Mouse (Mus musculus) adrenal gland, postnatal 10 days (tissue): ENCODE results near the gene Wdr48. TPM values are rescaled to one million over a fixed set of nuclear protein-coding genes. Genes with fewer than 3 reads are reported as not detected.

Source experiments
- DNase-seq: peaks from one replicate; pipeline ENCODE4 v3.0.0; 2021; ENCODE audit warnings: mixed read lengths
- total RNA-seq, 2 experiments: library from RNA; stranded (reverse); gene quantifications; 2 replicates each; pipeline ENCODE4 v1.2.3; 2021

Gene Wdr48
- total RNA-seq, 2 experiments from 2014 or later: 35.6 to 48.6 TPM

- peak; percentile 82 for DNase-seq
Measured at GRCm38 (mm10) chr9:119970221-119970620, 75.5 kb downstream of the Wdr48 start.

GRCm38 (mm10) chr9:119970763-119971656 lies 76.3 kb downstream of the Wdr48 start:
- peak; percentile 61 for DNase-seq

- DNase-seq: no peak
Measured at GRCm38 (mm10) chr9:119972166-119972565, 77.5 kb downstream of the Wdr48 start.

- DNase-seq: peak; percentile 49
Measured at GRCm38 (mm10) chr9:119972582-119972981, 77.9 kb downstream of the Wdr48 start.

GRCm38 (mm10) chr9:119973281-119973680 lies 78.6 kb downstream of the Wdr48 start:
- DNase-seq: no peak

- DNase-seq: no peak
Measured at GRCm38 (mm10) chr9:119973869-119974520, 79.3 kb downstream of the Wdr48 start.

GRCm38 (mm10) chr9:119974609-119975008 lies 79.9 kb downstream of the Wdr48 start:
- no peak for DNase-seq

GRCm38 (mm10) chr9:119975286-119975685 lies 80.6 kb downstream of the Wdr48 start:
- DNase-seq: no peak

Other genes with a start within 250 kb of the Wdr48 start
- not detected for gene Scn10a, start 175.6 kb upstream of the Wdr48 start, total RNA-seq
- under 1 TPM; 0.12 TPM for gene Scn11a, start 69.4 kb upstream of the Wdr48 start, total RNA-seq
- 10 to 100 TPM; 18.9 to 25.7 TPM for gene Gorasp1, start 42.7 kb downstream of the Wdr48 start, total RNA-seq
- gene Ttc21a, start 42.7 kb downstream of the Wdr48 start, total RNA-seq: under 1 TPM; 0.21 to 0.33 TPM
- 10 to 100 TPM; 11.9 to 24.0 TPM for gene Csrnp1, start 89.8 kb downstream of the Wdr48 start, total RNA-seq
- 1 to 10 TPM; 3.1 to 7.4 TPM for gene Xirp1, start 128.7 kb downstream of the Wdr48 start, total RNA-seq
- 1 to 10 TPM; 2.4 to 3.8 TPM for gene Cx3cr1, start 175.0 kb downstream of the Wdr48 start, total RNA-seq
- gene Ccr8, start 197.2 kb downstream of the Wdr48 start, total RNA-seq: not detected
- 10 to 100 TPM; 20.3 to 21.5 TPM for gene Slc25a38, start 215.5 kb downstream of the Wdr48 start, total RNA-seq
- 100 to 1,000 TPM; 879 to 949 TPM for gene Rpsa, start 232.8 kb downstream of the Wdr48 start, total RNA-seq